Comparison of ENCODE assay signal across 17 mouse cellular contexts in genomic region chr1:131947997-131948525, GRCm38 (mm10). TPM values are rescaled to one million over a fixed set of nuclear protein-coding genes. Genes with fewer than 3 reads are reported as not detected.
DNase-seq lines count a peak whose midpoint lies in the region; ATAC-seq and TF ChIP-seq lines count a peak whose summit lies in the region.
"Had no signal": no experiment of that assay in that cellular context is flagged by ENCODE, and none has a peak within 500 bp of the region (broad histone marks: within the 10 kb centered on the region; RNA-seq: fewer than 3 reads in every experiment).

No protein-coding gene starts in this region.

- no peak overlapping the region for H3K4me2 ChIP-seq in hindbrain, embryonic 12.5 days (replicated peaks)
- no peak overlapping the region for H3K4me2 ChIP-seq in hindbrain, postnatal 0 days (ENCODE audit: low read depth, low read length)
- H3K4me2 ChIP-seq in lung, postnatal 0 days (replicated peaks; ENCODE audit: low read depth, low read length): no peak overlapping the region
- no peak overlapping the region for H3K4me2 ChIP-seq in embryonic facial prominence, embryonic 15.5 days (replicated peaks)
- H3K4me2 ChIP-seq: heart, embryonic 12.5 days; hindbrain, embryonic 15.5 days had no signal

- TF ChIP-seq CTCF in hindbrain, postnatal 0 days (IDR thresholded peaks at IDR 0.05; ENCODE audit: low read depth): no peak
- TF ChIP-seq CTCF in lung, postnatal 0 days (IDR thresholded peaks at IDR 0.05): no peak
- TF ChIP-seq CTCF in gastrocnemius, adult 2 months (IDR thresholded peaks at IDR 0.05): no peak

- no peaks in the 10 kb centered on the region for H3K27me3 ChIP-seq in hindbrain, embryonic 12.5 days
- H3K27me3 ChIP-seq in hindbrain, postnatal 0 days (ENCODE audit: insufficient read depth, low read length): no peaks in the 10 kb centered on the region
- H3K27me3 ChIP-seq in lung, postnatal 0 days (replicated peaks; ENCODE audit: insufficient read depth, low read length): no peaks in the 10 kb centered on the region
- no peaks in the 10 kb centered on the region for H3K27me3 ChIP-seq in embryonic facial prominence, embryonic 15.5 days
- H3K27me3 ChIP-seq: heart, embryonic 12.5 days; hindbrain, embryonic 15.5 days had no signal

- no peaks in the 10 kb centered on the region for H3K9me3 ChIP-seq in hindbrain, embryonic 12.5 days (replicated peaks)
- no peaks in the 10 kb centered on the region for H3K9me3 ChIP-seq in hindbrain, postnatal 0 days (ENCODE audit: low read length)
- no peaks in the 10 kb centered on the region for H3K9me3 ChIP-seq in lung, postnatal 0 days (ENCODE audit: low read length)
- H3K9me3 ChIP-seq in embryonic facial prominence, embryonic 15.5 days (replicated peaks): no peaks in the 10 kb centered on the region
- H3K9me3 ChIP-seq: heart, embryonic 12.5 days; hindbrain, embryonic 15.5 days had no signal

- H3K9ac ChIP-seq in hindbrain, embryonic 12.5 days: no peak overlapping the region
- no peak overlapping the region for H3K9ac ChIP-seq in hindbrain, postnatal 0 days (replicated peaks; ENCODE audit: low read length)
- H3K9ac ChIP-seq in lung, postnatal 0 days (replicated peaks; ENCODE audit: low read depth): no peak overlapping the region
- no peak overlapping the region for H3K9ac ChIP-seq in embryonic facial prominence, embryonic 15.5 days
- H3K9ac ChIP-seq: forebrain, postnatal 0 days; heart, embryonic 12.5 days; hindbrain, embryonic 15.5 days had no signal

- no peak for TF ChIP-seq EP300 in lung, postnatal 0 days (IDR thresholded peaks at IDR 0.05)

- H3K36me3 ChIP-seq in hindbrain, embryonic 12.5 days: no peaks in the 10 kb centered on the region
- no peaks in the 10 kb centered on the region for H3K36me3 ChIP-seq in hindbrain, postnatal 0 days (ENCODE audit: insufficient read depth, low read length)
- H3K36me3 ChIP-seq in lung, postnatal 0 days (ENCODE audit: insufficient read depth, low read length): no peaks in the 10 kb centered on the region
- no peaks in the 10 kb centered on the region for H3K36me3 ChIP-seq in embryonic facial prominence, embryonic 15.5 days
- H3K36me3 ChIP-seq: heart, embryonic 12.5 days; hindbrain, embryonic 15.5 days had no signal

- intact Hi-C loops in gastrocnemius, adult 2 months (cut with DNase I): no loop called here

- no peak overlapping the region for H3K4me3 ChIP-seq in hindbrain, embryonic 12.5 days
- H3K4me3 ChIP-seq in hindbrain, postnatal 0 days (ENCODE audit: low read length): no peak overlapping the region
- H3K4me3 ChIP-seq in lung, postnatal 0 days (ENCODE audit: low read depth, low read length): no peak overlapping the region
- H3K4me3 ChIP-seq in embryonic facial prominence, embryonic 15.5 days (replicated peaks): no peak overlapping the region
- H3K4me3 ChIP-seq in gastrocnemius, adult 2 months: no peak overlapping the region
- H3K4me3 ChIP-seq: heart, embryonic 12.5 days; hindbrain, embryonic 15.5 days had no signal

- 0 out of 2 replicates have a peak, but pooled peaks have one; percentile 50 for ATAC-seq in hindbrain, embryonic 12.5 days (ENCODE audit: low FRiP score)
- ATAC-seq in hindbrain, postnatal 0 days: no peak
- ATAC-seq in lung, postnatal 0 days: peak; percentile 46; the same call in 1 of the 2 replicates
- peak; percentile 37; the same call in 1 of the 2 replicates for ATAC-seq in common myeloid progenitor, adult 5-6 weeks (replicated peaks; ENCODE audit: low read depth, poor library complexity, severe bottlenecking)
- ATAC-seq in embryonic facial prominence, embryonic 15.5 days (ENCODE audit: insufficient number of reproducible peaks, low FRiP score, low TSS enrichment, low read depth): peak; percentile 59; the same call in 1 of the 2 replicates
- ATAC-seq: forebrain, postnatal 0 days had no signal

- no peak for DNase-seq in hindbrain, postnatal 0 days (ENCODE audit: low spot score)
- no peak for DNase-seq in lung, postnatal 0 days (ENCODE audit: low spot score)
- no peak for DNase-seq in lung, adult 18-20 months
- DNase-seq in gastrocnemius, adult 2 months: no peak
- DNase-seq: adrenal gland, adult 2 months; cerebellum, adult 11-12 months; forebrain, postnatal 0 days; kidney, postnatal 25 days; liver; right cerebral cortex, adult 18-20 months; thymus, postnatal 14 days had no signal

- peaks cover 6% of the 10 kb centered on the region for H3K4me1 ChIP-seq in hindbrain, embryonic 12.5 days
- no peaks in the 10 kb centered on the region for H3K4me1 ChIP-seq in hindbrain, postnatal 0 days (ENCODE audit: insufficient read depth, low read length)
- H3K4me1 ChIP-seq in lung, postnatal 0 days (ENCODE audit: insufficient read depth, low read depth, low read length): no peaks in the 10 kb centered on the region
- H3K4me1 ChIP-seq in embryonic facial prominence, embryonic 15.5 days: peaks cover 11% of the 10 kb centered on the region
- H3K4me1 ChIP-seq: hindbrain, embryonic 15.5 days had no signal

- no peak overlapping the region for H3K27ac ChIP-seq in hindbrain, embryonic 12.5 days
- no peak overlapping the region for H3K27ac ChIP-seq in hindbrain, postnatal 0 days
- H3K27ac ChIP-seq in lung, postnatal 0 days (ENCODE audit: low read length): no peak overlapping the region
- H3K27ac ChIP-seq in embryonic facial prominence, embryonic 15.5 days (replicated peaks): no peak overlapping the region
- H3K27ac ChIP-seq in gastrocnemius, adult 2 months: no peak overlapping the region
- H3K27ac ChIP-seq: hindbrain, embryonic 15.5 days had no signal

- WGBS in hindbrain, embryonic 12.5 days: 43% methylated on average over 1 of the region's 1 CpGs
- whole genome bisulfite sequencing in hindbrain, postnatal 0 days: 32% methylated on average over 1 of the region's 1 CpGs
- WGBS in lung, postnatal 0 days: 21% methylated on average over 1 of the region's 1 CpGs
- WGBS in embryonic facial prominence, embryonic 15.5 days: 30% methylated on average over 1 of the region's 1 CpGs

RNA-seq across cellular contexts. Expression of gene Slc45a3, which starts 14.7 kb away (rescaled TPM):
- 5.6 and 6.4 TPM in 2 replicates for polyA plus RNA-seq in hindbrain, embryonic 12.5 days (2016; fragmentation: Nextera tagmentation; extraction: Ambion mirVana)
- total RNA-seq in hindbrain, postnatal 0 days (2014; rRNA removed): 1.3 and 2.0 TPM in 2 replicates
- 0.28 and 0.37 TPM in 2 replicates for polyA plus RNA-seq in hindbrain, postnatal 0 days (2015; fragmentation: Nextera tagmentation; extraction: Ambion mirVana)
- polyA plus RNA-seq in lung, postnatal 0 days (2015; fragmentation: Nextera tagmentation; extraction: Ambion mirVana): 5.7 and 6.9 TPM in 2 replicates
- total RNA-seq in common myeloid progenitor, adult 5-6 weeks (2017): 9.8 and 10.6 TPM in 2 replicates
- 12.6 and 13.3 TPM in 2 replicates for polyA plus RNA-seq in embryonic facial prominence, embryonic 15.5 days (2015; fragmentation: Nextera tagmentation; extraction: Ambion mirVana)
- 1 to 10 TPM in 1 of 2 experiments, under 1 TPM in 1; 0.84 to 1.4 TPM for total RNA-seq in gastrocnemius, adult 2 months (2021)
- total RNA-seq: neutrophil, adult 5-6 weeks had no signal

RNA-seq across cellular contexts. Expression of gene Nucks1, which starts 37.7 kb away (rescaled TPM):
- 97.4 and 103 TPM in 2 replicates for polyA plus RNA-seq in hindbrain, embryonic 12.5 days (2016; fragmentation: Nextera tagmentation; extraction: Ambion mirVana)
- total RNA-seq in hindbrain, postnatal 0 days (2014; rRNA removed): 88.9 and 105 TPM in 2 replicates
- 54.1 and 58.0 TPM in 2 replicates for polyA plus RNA-seq in hindbrain, postnatal 0 days (2015; fragmentation: Nextera tagmentation; extraction: Ambion mirVana)
- polyA plus RNA-seq in lung, postnatal 0 days (2015; fragmentation: Nextera tagmentation; extraction: Ambion mirVana): 19.1 and 20.9 TPM in 2 replicates
- total RNA-seq in common myeloid progenitor, adult 5-6 weeks (2017): 388 and 411 TPM in 2 replicates
- polyA plus RNA-seq in embryonic facial prominence, embryonic 15.5 days (2015; fragmentation: Nextera tagmentation; extraction: Ambion mirVana): 60.5 and 67.0 TPM in 2 replicates
- total RNA-seq in gastrocnemius, adult 2 months (2021): 10 to 100 TPM; 61.7 to 71.4 TPM

RNA-seq across cellular contexts. Expression of gene Elk4, which starts 59.3 kb away (rescaled TPM):
- 18.5 and 21.7 TPM in 2 replicates for polyA plus RNA-seq in hindbrain, embryonic 12.5 days (2016; fragmentation: Nextera tagmentation; extraction: Ambion mirVana)
- total RNA-seq in hindbrain, postnatal 0 days (2014; rRNA removed): 18.8 and 22.4 TPM in 2 replicates
- 8.0 and 8.2 TPM in 2 replicates for polyA plus RNA-seq in hindbrain, postnatal 0 days (2015; fragmentation: Nextera tagmentation; extraction: Ambion mirVana)
- polyA plus RNA-seq in lung, postnatal 0 days (2015; fragmentation: Nextera tagmentation; extraction: Ambion mirVana): 26.3 and 28.0 TPM in 2 replicates
- 86.9 and 112 TPM in 2 replicates for total RNA-seq in common myeloid progenitor, adult 5-6 weeks (2017)
- polyA plus RNA-seq in embryonic facial prominence, embryonic 15.5 days (2015; fragmentation: Nextera tagmentation; extraction: Ambion mirVana): 23.0 and 29.2 TPM in 2 replicates
- 10 to 100 TPM; 69.6 to 76.1 TPM for total RNA-seq in gastrocnemius, adult 2 months (2021)
